Mouse (Mus musculus): Measurements from ENCODE around the gene Vgll4. TPM values are rescaled to one million over a fixed set of nuclear protein-coding genes. Genes with fewer than 3 reads are reported as not detected.

The Vgll4 gene
- polyA plus RNA-seq, 1 experiment from 2014 or later: 152 TPM

DNA sequence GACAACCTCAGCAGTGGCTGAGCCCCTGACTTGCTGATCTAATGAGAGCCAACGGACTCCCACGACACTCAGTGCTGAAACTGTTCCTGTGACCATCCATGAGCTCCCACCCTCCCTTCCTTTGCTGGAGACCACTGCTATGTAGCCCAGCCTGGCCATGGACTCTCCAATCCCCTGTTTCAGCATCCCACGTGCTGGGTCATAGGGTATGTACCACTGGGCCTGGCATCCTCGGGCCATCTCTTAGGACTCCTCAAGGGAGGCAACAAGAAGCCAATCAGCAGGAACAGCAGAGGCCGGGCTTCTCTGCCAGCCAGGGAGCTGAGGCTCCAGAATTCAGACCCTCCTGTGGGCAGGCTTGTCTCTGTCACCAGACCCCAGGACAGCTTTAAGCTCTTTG lies 87.6 kb downstream of the Vgll4 start:
- 27% methylated on average over 5 of the region's 5 CpGs for WGBS

DNA sequence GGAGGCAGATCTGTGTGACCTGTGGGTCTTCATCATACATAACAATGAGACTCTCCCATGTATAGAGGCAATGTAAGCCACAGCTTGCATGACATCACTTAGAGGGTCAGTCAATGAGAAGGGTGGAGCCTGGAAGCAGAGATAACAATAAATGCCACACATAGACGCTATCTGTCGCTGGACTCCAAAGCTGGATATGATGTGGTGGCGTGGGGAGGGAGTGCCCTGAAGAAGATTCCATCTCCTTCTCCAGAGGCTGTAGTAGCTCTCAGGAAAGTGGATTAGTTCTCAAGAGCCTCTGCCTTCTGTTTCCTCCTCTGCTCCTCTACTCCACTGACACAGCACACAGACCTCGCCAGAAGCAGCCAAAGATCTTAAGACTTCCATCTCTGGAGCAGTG lies 89.0 kb downstream of the Vgll4 start:
- Histone ChIP-seq H3K4me1 (replicated peaks; ENCODE audit: control insufficient read depth, insufficient read depth, low read length) (peaks cover 89% of the 10 kb centered on the region), H3K27ac (ENCODE audit: low read length) (peak overlapping the region; percentile 25), H3K9me3 (ENCODE audit: control insufficient read depth, low read length) (no peaks in the 10 kb centered on the region), H3K4me2 (ENCODE audit: low read depth, low read length) (no peak overlapping the region), H3K9ac (ENCODE audit: low read length) (peak overlapping the region; percentile 41; the same call in 1 of the 2 replicates), H3K27me3 (ENCODE audit: control insufficient read depth, insufficient read depth, low read depth, low read length) (no peaks in the 10 kb centered on the region), H3K36me3 (ENCODE audit: control insufficient read depth, insufficient read depth, low read length) (peaks cover 4% of the 10 kb centered on the region), H3K4me3 (ENCODE audit: low read length) (no peak overlapping the region)
- WGBS: 52% methylated on average over 4 of the region's 4 CpGs
- ATAC-seq (ENCODE audit: low read depth): no peak

More for the DNA sequence above, 87.6 kb downstream of the Vgll4 start:
- H3K27ac ChIP-seq (ENCODE audit: low read length): peak overlapping the region; percentile 96
- H3K9ac ChIP-seq (ENCODE audit: low read length): peak overlapping the region; percentile 36
- H3K9me3 ChIP-seq (ENCODE audit: control insufficient read depth, low read length): no peaks in the 10 kb centered on the region
- H3K27me3 ChIP-seq (ENCODE audit: control insufficient read depth, insufficient read depth, low read depth, low read length): no peaks in the 10 kb centered on the region
- peaks cover 88% of the 10 kb centered on the region for H3K4me1 ChIP-seq (replicated peaks; ENCODE audit: control insufficient read depth, insufficient read depth, low read length)
- no peak for ATAC-seq (ENCODE audit: low read depth)
- H3K4me2 ChIP-seq (ENCODE audit: low read depth, low read length): peak overlapping the region; percentile 18; the same call in 1 of the 2 replicates
- H3K4me3 ChIP-seq (ENCODE audit: low read length): no peak overlapping the region
- H3K36me3 ChIP-seq (ENCODE audit: control insufficient read depth, insufficient read depth, low read length): peaks cover 8% of the 10 kb centered on the region

DNA sequence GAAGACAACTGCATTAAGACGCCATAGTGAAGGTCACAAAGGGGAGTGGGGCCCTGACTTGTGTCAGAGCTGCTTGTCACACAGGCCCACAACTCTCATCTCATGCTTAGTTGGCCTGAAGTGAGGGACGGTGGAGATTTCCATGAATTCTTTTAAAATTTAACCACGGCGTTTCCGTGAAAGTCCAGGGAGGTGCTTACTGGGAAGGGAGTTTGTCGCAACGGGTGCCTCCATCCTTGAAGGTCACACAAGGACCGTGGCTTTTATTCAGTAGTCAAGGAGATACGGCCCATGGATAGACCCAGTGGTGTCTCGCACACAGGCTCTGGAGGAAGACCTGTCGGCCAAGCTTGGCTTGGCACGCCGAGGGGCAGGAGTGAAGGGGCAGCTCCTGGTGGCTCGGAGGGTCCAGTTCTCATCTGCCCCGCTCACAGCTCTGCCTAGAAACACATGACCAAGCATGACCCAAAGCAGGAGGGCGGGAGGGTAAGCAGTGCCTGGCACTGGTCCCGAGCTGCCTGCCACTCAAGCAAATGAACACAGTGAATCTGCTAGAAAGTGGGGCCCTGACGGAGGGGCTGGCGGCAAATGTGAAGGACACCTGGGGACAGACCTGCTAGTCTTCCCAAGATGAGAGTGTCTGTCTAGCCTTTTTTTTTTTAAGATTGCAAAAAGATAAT lies 90.8 kb downstream of the Vgll4 start:
- Histone ChIP-seq H3K4me1 (replicated peaks; ENCODE audit: control insufficient read depth, insufficient read depth, low read length) (peaks cover 94% of the 10 kb centered on the region), H3K9ac (ENCODE audit: low read length) (peak overlapping the region; percentile 36), H3K27ac (ENCODE audit: low read length) (peak overlapping the region; percentile 50), H3K4me2 (ENCODE audit: low read depth, low read length) (no peak overlapping the region), H3K27me3 (ENCODE audit: control insufficient read depth, insufficient read depth, low read depth, low read length) (no peaks in the 10 kb centered on the region), H3K4me3 (ENCODE audit: low read length) (no peak overlapping the region), H3K9me3 (ENCODE audit: control insufficient read depth, low read length) (no peaks in the 10 kb centered on the region), H3K36me3 (ENCODE audit: control insufficient read depth, insufficient read depth, low read length) (peaks cover 4% of the 10 kb centered on the region; the same call in 1 of the 2 replicates)
- no peak for ATAC-seq (ENCODE audit: low read depth)
- WGBS: 41% methylated on average over 19 of the region's 19 CpGs

DNA sequence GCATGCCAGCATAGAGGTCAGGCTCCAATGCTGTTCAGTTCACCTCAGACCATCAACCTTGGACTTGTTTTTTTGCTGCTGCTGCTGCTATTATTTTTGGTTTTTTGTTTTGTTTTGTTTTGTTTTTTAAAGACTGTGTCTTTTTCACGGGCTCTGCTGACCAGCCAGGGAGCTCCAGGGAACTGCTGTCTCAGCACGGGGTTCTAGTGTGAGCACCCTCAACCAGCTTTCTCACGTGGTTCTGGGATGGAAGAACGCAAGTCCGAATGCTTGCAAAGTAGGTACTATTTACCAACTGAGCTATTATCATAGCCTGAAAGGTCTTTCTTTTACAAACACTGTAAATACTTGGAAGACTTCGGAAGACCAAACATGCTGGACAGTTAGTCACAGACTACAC lies 93.2 kb downstream of the Vgll4 start:
- Histone ChIP-seq H3K4me1 (replicated peaks; ENCODE audit: control insufficient read depth, insufficient read depth, low read length) (peaks cover 87% of the 10 kb centered on the region), H3K4me3 (ENCODE audit: low read length) (no peak overlapping the region), H3K36me3 (ENCODE audit: control insufficient read depth, insufficient read depth, low read length) (peaks cover 4% of the 10 kb centered on the region; the same call in 1 of the 2 replicates), H3K27ac (ENCODE audit: low read length) (peak overlapping the region; percentile 100), H3K27me3 (ENCODE audit: control insufficient read depth, insufficient read depth, low read depth, low read length) (no peaks in the 10 kb centered on the region), H3K9me3 (ENCODE audit: control insufficient read depth, low read length) (no peaks in the 10 kb centered on the region), H3K9ac (ENCODE audit: low read length) (peak overlapping the region; percentile 77), H3K4me2 (ENCODE audit: low read depth, low read length) (peak overlapping the region; percentile 4; the same call in 1 of the 2 replicates)
- WGBS: 49% methylated on average over 6 of the region's 6 CpGs
- ATAC-seq (ENCODE audit: low read depth): no peak

DNA sequence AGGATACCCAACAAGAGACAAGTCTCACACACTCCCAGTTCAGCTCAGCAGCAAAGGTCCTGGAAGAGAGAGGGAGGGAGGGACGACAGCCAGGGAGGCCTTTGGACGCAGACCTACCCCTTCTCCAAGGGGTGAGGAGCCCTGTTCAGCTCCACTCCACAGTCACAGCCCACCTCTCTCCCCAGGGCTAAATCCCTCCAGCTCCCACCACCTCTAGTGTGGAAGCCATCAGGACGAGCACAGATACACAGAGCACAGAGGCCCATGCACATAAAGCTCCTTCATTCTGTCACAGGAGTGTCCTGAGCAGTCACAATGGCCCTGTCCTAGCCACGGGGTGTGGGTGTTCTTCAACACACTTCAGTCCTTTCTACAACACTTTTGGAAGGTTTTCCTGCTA lies 93.8 kb downstream of the Vgll4 start:
- no peak for ATAC-seq (ENCODE audit: low read depth)
- H3K4me2 ChIP-seq (ENCODE audit: low read depth, low read length): peak overlapping the region; percentile 89
- WGBS: 5% methylated on average over 4 of the region's 4 CpGs

DNA sequence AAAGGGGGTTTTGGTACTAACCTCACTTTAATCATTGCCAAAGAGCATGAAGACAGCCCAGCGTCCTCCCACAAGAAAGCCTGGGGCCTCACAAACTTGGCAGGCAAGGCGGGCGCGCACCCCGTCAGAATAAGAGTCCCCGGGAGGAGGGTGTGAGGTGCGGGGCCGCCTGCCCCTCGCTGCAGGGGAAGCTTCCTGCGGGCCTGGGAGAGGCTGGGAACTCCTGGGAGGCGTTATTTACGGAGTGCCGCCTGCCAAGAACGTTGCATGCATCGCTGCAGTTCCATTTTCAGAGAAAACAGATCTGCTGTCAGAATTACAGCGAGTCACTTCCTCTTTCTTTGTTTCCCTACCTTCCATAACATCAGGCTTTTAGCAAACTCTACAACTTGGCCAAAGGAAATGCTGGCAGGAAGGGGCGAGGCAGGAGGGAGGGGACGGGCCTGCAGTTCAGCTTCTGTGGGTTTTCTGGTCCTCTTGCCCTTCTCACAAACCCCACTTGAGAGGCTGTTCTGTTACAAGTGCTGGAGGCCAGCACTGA lies 94.7 kb downstream of the Vgll4 start:
- ATAC-seq (ENCODE audit: low read depth): peak; percentile 91
- peaks cover 77% of the 10 kb centered on the region for H3K4me1 ChIP-seq (replicated peaks; ENCODE audit: control insufficient read depth, insufficient read depth, low read length)
- peak overlapping the region; percentile 100 for H3K27ac ChIP-seq (ENCODE audit: low read length)
- peak overlapping the region; percentile 77 for H3K9ac ChIP-seq (ENCODE audit: low read length)
- no peaks in the 10 kb centered on the region for H3K9me3 ChIP-seq (ENCODE audit: control insufficient read depth, low read length)
- under 1% methylated on average over 18 of the region's 18 CpGs for WGBS
- peak overlapping the region; percentile 89 for H3K4me2 ChIP-seq (ENCODE audit: low read depth, low read length)
- H3K27me3 ChIP-seq (ENCODE audit: control insufficient read depth, insufficient read depth, low read depth, low read length): no peaks in the 10 kb centered on the region
- H3K36me3 ChIP-seq (ENCODE audit: control insufficient read depth, insufficient read depth, low read length): no peaks in the 10 kb centered on the region
- peak overlapping the region; percentile 57 for H3K4me3 ChIP-seq (ENCODE audit: low read length)

More for the DNA sequence above, 93.8 kb downstream of the Vgll4 start:
- Histone ChIP-seq H3K9ac (ENCODE audit: low read length) (peak overlapping the region; percentile 77), H3K9me3 (ENCODE audit: control insufficient read depth, low read length) (no peaks in the 10 kb centered on the region), H3K36me3 (ENCODE audit: control insufficient read depth, insufficient read depth, low read length) (peaks cover 4% of the 10 kb centered on the region; the same call in 1 of the 2 replicates), H3K4me3 (ENCODE audit: low read length) (no peak overlapping the region), H3K27ac (ENCODE audit: low read length) (peak overlapping the region; percentile 100), H3K4me1 (replicated peaks; ENCODE audit: control insufficient read depth, insufficient read depth, low read length) (peaks cover 82% of the 10 kb centered on the region), H3K27me3 (ENCODE audit: control insufficient read depth, insufficient read depth, low read depth, low read length) (no peaks in the 10 kb centered on the region)

DNA sequence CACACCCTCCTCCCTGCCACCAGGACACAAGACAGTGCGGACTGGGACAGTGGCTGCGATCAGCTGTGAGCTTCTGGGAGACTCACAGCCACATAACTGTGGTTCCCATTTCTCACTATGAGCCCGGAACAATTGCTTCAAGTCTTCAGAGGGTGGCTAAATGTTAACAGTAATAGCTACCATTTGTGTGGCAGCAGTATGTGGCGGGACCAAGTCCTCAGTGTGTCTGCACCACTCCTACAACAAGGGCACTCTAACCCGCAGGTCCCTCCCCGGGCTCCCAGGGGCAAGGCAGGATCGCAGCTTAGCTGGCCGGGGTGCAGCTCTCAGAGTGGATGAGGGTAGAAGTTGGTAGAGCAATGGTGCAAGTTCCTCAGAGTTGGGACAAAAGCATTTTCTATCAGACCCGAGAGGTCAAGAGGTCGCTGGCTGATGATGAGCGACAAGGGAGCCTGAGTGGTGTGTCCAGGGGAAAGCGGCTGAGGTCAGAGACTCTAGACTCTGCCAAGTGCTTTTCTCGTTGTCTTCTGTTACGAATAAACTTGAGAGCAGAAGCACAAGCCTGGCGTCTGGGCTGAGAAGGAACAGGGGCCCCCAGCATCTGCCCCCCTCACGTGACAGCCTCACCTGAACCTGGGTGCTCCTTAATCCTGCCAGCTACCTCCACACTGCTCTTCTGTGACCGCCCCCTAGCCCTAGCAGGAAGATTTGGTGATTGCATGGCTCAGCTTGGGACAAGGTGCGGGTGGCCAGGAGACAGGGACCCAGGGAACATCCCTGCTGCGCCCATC lies 95.5 kb downstream of the Vgll4 start:
- 9% methylated on average over 19 of the region's 19 CpGs for WGBS
- ATAC-seq (ENCODE audit: low read depth): peak; percentile 20
- H3K36me3 ChIP-seq (ENCODE audit: control insufficient read depth, insufficient read depth, low read length): no peaks in the 10 kb centered on the region
- peak overlapping the region; percentile 77 for H3K9ac ChIP-seq (ENCODE audit: low read length)
- H3K4me1 ChIP-seq (replicated peaks; ENCODE audit: control insufficient read depth, insufficient read depth, low read length): peaks cover 76% of the 10 kb centered on the region
- H3K4me3 ChIP-seq (ENCODE audit: low read length): peak overlapping the region; percentile 57
- no peaks in the 10 kb centered on the region for H3K27me3 ChIP-seq (ENCODE audit: control insufficient read depth, insufficient read depth, low read depth, low read length)
- no peaks in the 10 kb centered on the region for H3K9me3 ChIP-seq (ENCODE audit: control insufficient read depth, low read length)
- peak overlapping the region; percentile 89 for H3K4me2 ChIP-seq (ENCODE audit: low read depth, low read length)
- H3K27ac ChIP-seq (ENCODE audit: low read length): peak overlapping the region; percentile 100

DNA sequence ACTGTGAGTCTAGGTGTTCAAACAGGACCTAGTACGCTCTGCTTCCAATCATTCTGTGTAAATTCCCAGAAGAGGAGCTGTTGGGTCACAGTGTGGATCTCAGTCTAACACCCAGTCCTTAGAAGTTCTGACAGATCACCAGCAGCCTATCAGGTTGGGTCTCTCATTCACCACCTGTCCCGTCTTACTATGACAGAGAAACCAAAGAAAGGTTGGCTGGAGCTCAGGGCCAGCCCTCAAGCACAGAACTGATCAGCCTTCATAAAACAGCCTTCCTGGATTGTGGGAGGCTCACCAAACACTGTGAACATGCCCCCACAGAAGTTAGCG lies 96.0 kb downstream of the Vgll4 start:
- H3K4me1 ChIP-seq (replicated peaks; ENCODE audit: control insufficient read depth, insufficient read depth, low read length): peaks cover 71% of the 10 kb centered on the region
- 56% methylated on average over 3 of the region's 3 CpGs for WGBS

DNA sequence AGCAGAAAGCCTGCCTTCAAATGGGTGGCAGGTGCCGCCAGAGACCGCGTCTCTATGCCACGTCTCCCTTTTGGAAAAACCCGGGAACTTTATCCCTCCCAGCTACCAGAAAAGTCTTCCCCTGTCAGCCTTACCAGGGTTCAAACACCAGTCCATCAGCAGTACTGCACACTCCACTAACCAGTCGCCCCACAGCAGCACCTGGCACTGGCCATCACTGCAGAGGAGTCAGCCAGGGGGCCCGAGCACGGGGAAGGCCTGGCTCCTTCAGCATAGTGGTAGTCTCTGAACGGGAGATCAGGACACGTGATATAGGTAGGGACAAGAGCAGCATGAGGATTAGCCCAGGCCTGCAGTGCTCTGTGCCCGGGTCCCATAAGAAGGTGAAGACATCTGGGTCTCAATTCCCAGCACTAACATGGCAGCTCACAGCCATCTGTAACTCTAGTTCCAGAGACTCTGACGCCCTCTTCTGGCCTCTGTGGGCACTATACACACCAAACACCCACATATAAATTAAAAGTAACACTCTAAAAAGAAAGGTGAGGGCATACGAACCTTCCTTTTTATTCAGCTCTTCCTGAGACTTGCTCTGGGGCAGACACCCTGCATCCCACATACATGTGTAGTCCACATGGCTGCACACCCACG lies 98.7 kb downstream of the Vgll4 start:
- Histone ChIP-seq H3K4me2 (ENCODE audit: low read depth, low read length) (no peak overlapping the region), H3K27me3 (ENCODE audit: control insufficient read depth, insufficient read depth, low read depth, low read length) (no peaks in the 10 kb centered on the region), H3K36me3 (ENCODE audit: control insufficient read depth, insufficient read depth, low read length) (no peaks in the 10 kb centered on the region), H3K9ac (ENCODE audit: low read length) (no peak overlapping the region), H3K27ac (ENCODE audit: low read length) (no peak overlapping the region), H3K4me3 (ENCODE audit: low read length) (no peak overlapping the region), H3K9me3 (ENCODE audit: control insufficient read depth, low read length) (no peaks in the 10 kb centered on the region), H3K4me1 (replicated peaks; ENCODE audit: control insufficient read depth, insufficient read depth, low read length) (peaks cover 54% of the 10 kb centered on the region)
- ATAC-seq (ENCODE audit: low read depth): no peak
- 79% methylated on average over 14 of the region's 14 CpGs for WGBS

More for the DNA sequence above, 96.0 kb downstream of the Vgll4 start:
- Histone ChIP-seq H3K4me2 (ENCODE audit: low read depth, low read length) (peak overlapping the region; percentile 89), H3K27ac (ENCODE audit: low read length) (peak overlapping the region; percentile 100), H3K9me3 (ENCODE audit: control insufficient read depth, low read length) (no peaks in the 10 kb centered on the region), H3K9ac (ENCODE audit: low read length) (peak overlapping the region; percentile 77), H3K27me3 (ENCODE audit: control insufficient read depth, insufficient read depth, low read depth, low read length) (no peaks in the 10 kb centered on the region), H3K4me3 (ENCODE audit: low read length) (peak overlapping the region; percentile 57), H3K36me3 (ENCODE audit: control insufficient read depth, insufficient read depth, low read length) (no peaks in the 10 kb centered on the region)
- ATAC-seq (ENCODE audit: low read depth): no peak
